Mouse (Mus musculus) embryonic facial prominence, embryonic 11.5 days (tissue): ENCODE measurements at regions not wholly inside any gene's neighbourhood (a gene's known extent, or its start where the extent isn't known, plus 50 kb on each side); places are given as distances from the start of the nearest gene placed in this dataset.

Source experiments
- ATAC-seq: fragments of 200-750 bp; cut with Nextera tagmentation; replicated peaks from 2 replicates; pipeline ENCODE4 v1.8.0; 2017; ENCODE audit warnings: low read depth; ENCODE audit not compliant: insufficient number of reproducible peaks, low FRiP score, low TSS enrichment
- DNase-seq: peaks from one replicate; pipeline ENCODE4 v3.0.0-alpha.2; 2015; ENCODE audit warnings: low spot score
- H3K27ac ChIP-seq: fragments of 300-500 bp; sonication (generic); replicated peaks from 2 replicates; pipeline ENCODE4 v1.5.1; 2014; ENCODE audit warnings: mild to moderate bottlenecking, low read depth, low read length, control low read depth
- H3K27me3 ChIP-seq: fragments of 300-500 bp; sonication (generic); 2 replicates; pipeline ENCODE4 v1.6.1; 2014; ENCODE audit warnings: mild to moderate bottlenecking, low read length, moderate library complexity, mixed read lengths; ENCODE audit not compliant: control insufficient read depth, insufficient read depth
- H3K36me3 ChIP-seq: fragments of 300-500 bp; sonication (generic); replicated peaks from 2 replicates; pipeline ENCODE4 v1.6.1; 2014; ENCODE audit warnings: low read depth, mild to moderate bottlenecking, low read length, moderate library complexity, mixed read lengths; ENCODE audit not compliant: control insufficient read depth, insufficient read depth
- H3K4me1 ChIP-seq: fragments of 300-500 bp; sonication (generic); 2 replicates; pipeline ENCODE4 v1.6.1; 2014; ENCODE audit warnings: low read length, mixed read lengths; ENCODE audit not compliant: control insufficient read depth, insufficient read depth
- H3K4me2 ChIP-seq: fragments of 300-500 bp; sonication (generic); 2 replicates; pipeline ENCODE4 v1.6.1; 2014; ENCODE audit warnings: low read depth, mild to moderate bottlenecking, control low read depth, low read length, moderate library complexity
- H3K4me3 ChIP-seq: fragments of 300-500 bp; sonication (generic); 2 replicates; pipeline ENCODE4 v1.5.1; 2014; ENCODE audit warnings: low read depth, low read length, control low read depth
- H3K9ac ChIP-seq: fragments of 300-500 bp; sonication (generic); replicated peaks from 2 replicates; pipeline ENCODE4 v1.6.1; 2014; ENCODE audit warnings: mild to moderate bottlenecking, control low read depth, low read length
- H3K9me3 ChIP-seq: fragments of 300-500 bp; sonication (generic); replicated peaks from 2 replicates; pipeline ENCODE4 v1.6.1; 2016; ENCODE audit warnings: mild to moderate bottlenecking, low read length, inconsistent platforms, mixed read lengths; ENCODE audit not compliant: control insufficient read depth
- WGBS: fragments of 180-500 bp; shearing (Covaris S2); extraction: QIAGEN DNeasy Blood & Tissue Kit; methylation state at CpG from one replicate; pipeline ENCODE4 v1.1.7; 2014; 5-methylcytosine and 5-hydroxymethylcytosine counted together

DNA sequence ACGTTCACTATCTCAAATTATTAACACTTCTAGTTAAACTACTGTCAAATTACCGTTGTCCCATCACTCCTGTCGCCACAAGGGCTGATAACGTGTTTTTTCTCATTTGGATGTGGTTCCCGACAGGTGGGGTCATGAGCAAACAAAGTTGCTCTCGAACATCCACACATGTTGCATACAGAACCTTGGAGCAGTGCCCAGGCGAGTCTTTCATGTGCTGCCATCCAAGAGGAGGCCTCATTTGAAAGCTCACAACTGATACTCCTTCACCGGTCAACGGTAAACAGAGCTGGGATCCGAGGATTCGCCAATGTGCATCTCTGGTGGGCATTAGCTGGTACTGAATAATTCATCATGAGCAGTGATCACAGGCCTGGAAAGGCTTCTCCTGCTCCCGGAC lies 253.4 kb upstream of the Usp24 start:
- Histone ChIP-seq H3K27ac (no peak overlapping the region), H3K4me2 (no peak overlapping the region), H3K9me3 (no peaks in the 10 kb centered on the region), H3K4me3 (no peak overlapping the region), H3K27me3 (no peaks in the 10 kb centered on the region), H3K9ac (no peak overlapping the region), H3K36me3 (no peaks in the 10 kb centered on the region), H3K4me1 (no peaks in the 10 kb centered on the region)
- ATAC-seq: no peak
- no peak for DNase-seq
- 91% methylated on average over 12 of the region's 12 CpGs for WGBS

DNA sequence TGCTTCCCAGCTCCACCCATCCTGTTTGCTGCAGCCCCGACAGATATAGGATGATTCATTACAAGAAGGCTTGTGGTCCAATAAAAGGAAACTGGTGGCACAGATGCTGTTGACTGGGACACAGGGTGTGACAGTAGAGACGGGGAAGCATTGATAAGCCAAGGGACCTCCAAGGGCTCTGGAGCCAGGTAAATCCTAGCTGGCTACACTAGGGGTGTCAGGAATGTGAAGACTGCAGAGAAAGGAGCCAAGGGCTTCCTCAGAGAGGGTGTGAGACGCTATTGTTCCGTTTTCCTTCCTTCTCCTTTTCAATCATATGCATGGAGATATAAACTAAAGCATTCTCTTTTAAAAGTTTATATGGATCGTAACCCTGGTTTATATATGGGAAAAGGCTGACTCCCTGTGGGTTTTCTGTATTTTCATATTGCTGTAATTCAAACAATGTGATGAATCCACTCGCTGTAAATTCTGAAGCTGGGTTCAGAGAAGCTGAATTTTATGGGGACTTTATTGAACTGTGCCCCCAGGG lies 252.1 kb upstream of the Usp24 start:
- Histone ChIP-seq H3K4me1 (no peaks in the 10 kb centered on the region), H3K27me3 (no peaks in the 10 kb centered on the region), H3K27ac (no peak overlapping the region), H3K4me3 (no peak overlapping the region), H3K36me3 (no peaks in the 10 kb centered on the region), H3K9ac (no peak overlapping the region; the same call in 1 of the 2 replicates), H3K4me2 (no peak overlapping the region), H3K9me3 (no peaks in the 10 kb centered on the region)
- no peak for ATAC-seq
- DNase-seq: no peak
- 69% methylated on average over 6 of the region's 6 CpGs for WGBS

DNA sequence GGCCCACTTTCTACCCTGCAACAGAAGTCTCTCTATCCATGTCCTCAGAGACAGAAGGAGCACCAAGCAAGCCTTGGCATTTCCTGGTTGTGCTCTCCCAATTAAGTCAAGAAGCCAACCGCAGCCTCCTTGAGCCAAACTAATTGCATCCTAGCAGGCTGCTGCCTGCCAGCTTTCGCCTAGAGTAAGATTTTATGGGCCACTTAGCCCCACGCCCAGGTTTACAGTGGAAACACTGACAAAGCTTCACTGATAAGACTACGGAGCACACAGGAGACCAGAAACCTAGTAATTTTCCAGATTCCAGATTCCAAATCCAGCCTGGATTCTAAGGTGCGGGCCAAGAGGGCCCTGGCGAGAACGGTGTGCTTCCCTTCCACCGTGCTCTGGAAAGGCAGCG lies 249.0 kb upstream of the Usp24 start:
- H3K27ac ChIP-seq: no peak overlapping the region
- H3K36me3 ChIP-seq: no peaks in the 10 kb centered on the region
- H3K4me2 ChIP-seq: no peak overlapping the region
- H3K27me3 ChIP-seq: no peaks in the 10 kb centered on the region
- WGBS: 85% methylated on average over 9 of the region's 9 CpGs
- H3K9me3 ChIP-seq: no peaks in the 10 kb centered on the region
- no peak for ATAC-seq
- no peak for DNase-seq
- H3K4me3 ChIP-seq: no peak overlapping the region
- H3K4me1 ChIP-seq: no peaks in the 10 kb centered on the region
- no peak overlapping the region for H3K9ac ChIP-seq

DNA sequence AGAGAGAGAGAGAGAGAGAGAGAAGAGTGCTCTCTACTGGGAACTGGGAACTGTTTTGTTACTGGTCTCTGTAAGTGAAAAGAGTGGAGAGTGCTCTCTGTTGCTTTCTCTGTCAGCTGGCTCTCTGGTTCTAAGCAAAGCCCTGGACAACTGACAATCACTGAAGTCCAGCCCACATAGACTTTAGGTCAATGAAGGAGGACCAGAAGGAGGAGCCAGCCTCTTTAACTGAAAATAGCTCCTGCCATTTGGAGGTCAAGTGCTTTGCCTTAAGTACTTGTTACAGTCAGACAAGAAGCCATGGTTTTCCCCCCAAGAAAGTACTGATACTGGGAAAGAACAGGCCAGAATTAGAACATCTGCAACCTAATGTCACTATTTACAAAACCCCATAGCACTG lies 232.5 kb upstream of the Usp24 start:
- Histone ChIP-seq H3K27ac (no peak overlapping the region), H3K27me3 (no peaks in the 10 kb centered on the region), H3K4me3 (no peak overlapping the region), H3K36me3 (no peaks in the 10 kb centered on the region), H3K9ac (no peak overlapping the region), H3K9me3 (no peaks in the 10 kb centered on the region), H3K4me1 (no peaks in the 10 kb centered on the region), H3K4me2 (no peak overlapping the region)
- ATAC-seq: no peak
- no peak for DNase-seq

DNA sequence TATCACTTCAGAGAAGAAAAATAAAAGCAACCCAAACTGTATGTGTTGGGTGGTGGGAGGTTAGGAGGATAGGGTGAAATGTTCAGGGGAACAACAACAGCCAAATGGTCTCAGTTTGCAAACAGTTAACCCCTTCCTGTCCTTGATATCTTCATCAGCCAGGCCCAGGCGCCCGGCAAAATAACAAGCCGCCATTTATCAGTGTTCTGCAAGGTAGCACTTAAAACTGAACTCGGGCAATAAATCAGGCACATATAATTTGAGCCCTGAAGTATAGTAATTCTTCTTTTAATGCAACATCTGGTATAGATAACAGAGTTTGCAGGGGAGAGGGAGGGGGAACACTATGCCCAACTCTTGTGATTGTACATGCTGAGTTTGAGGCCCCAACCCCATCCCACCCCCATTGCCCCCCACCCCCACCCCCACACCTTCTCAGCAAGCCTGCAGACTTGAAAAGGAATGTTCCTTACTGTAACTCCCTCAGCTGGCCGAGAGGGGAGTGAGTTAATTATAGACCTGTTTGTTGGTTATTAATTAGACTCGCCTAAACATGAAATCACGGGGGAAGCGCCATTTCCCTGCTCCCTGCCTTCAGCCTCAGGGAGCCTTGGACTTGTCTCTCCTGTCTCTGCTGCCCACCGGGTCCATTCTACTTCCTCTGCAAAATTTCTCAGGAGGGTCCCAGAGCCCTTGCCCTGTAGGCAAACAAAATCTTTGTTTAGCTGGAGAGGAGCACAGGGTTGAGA lies 223.9 kb upstream of the Usp24 start:
- H3K27me3 ChIP-seq: no peaks in the 10 kb centered on the region
- H3K9me3 ChIP-seq: no peaks in the 10 kb centered on the region
- H3K4me3 ChIP-seq: no peak overlapping the region
- ATAC-seq: peak; percentile 62; the same call in 1 of the 2 replicates
- H3K4me2 ChIP-seq: no peak overlapping the region
- no peaks in the 10 kb centered on the region for H3K36me3 ChIP-seq
- peaks cover 4% of the 10 kb centered on the region; the same call in 1 of the 2 replicates for H3K4me1 ChIP-seq
- H3K27ac ChIP-seq: peak overlapping the region; percentile 13; the same call in 1 of the 2 replicates
- peak; percentile 53 for DNase-seq
- 42% methylated on average over 9 of the region's 9 CpGs for WGBS
- no peak overlapping the region; the same call in 1 of the 2 replicates for H3K9ac ChIP-seq

DNA sequence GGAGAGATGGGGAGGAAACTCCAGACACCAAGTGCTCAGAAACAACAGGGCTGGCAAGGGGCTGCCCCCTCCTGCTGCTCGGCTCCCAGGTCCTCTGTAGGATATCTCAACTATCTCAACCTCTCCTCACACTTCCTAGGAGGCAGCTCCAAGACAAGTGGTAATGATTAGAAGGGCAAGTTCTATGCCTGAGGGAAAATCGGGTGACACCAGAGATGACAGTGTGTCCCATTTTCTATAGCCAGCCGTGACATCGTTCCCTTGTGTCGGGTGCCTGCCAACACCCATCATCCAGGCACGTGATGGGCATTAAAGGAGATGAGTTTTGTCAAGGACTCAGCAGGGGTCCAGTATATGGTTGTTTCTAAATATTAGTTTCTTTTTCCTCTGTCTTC lies 223.3 kb upstream of the Usp24 start:
- no peaks in the 10 kb centered on the region for H3K9me3 ChIP-seq
- no peak overlapping the region; the same call in 1 of the 2 replicates for H3K9ac ChIP-seq
- H3K27me3 ChIP-seq: no peaks in the 10 kb centered on the region
- H3K36me3 ChIP-seq: no peaks in the 10 kb centered on the region
- 54% methylated on average over 6 of the region's 6 CpGs for WGBS
- H3K4me2 ChIP-seq: no peak overlapping the region
- peak overlapping the region; percentile 13; the same call in 1 of the 2 replicates for H3K27ac ChIP-seq
- H3K4me1 ChIP-seq: peaks cover 4% of the 10 kb centered on the region; the same call in 1 of the 2 replicates
- ATAC-seq (no peak), DNase-seq (no peak)
- H3K4me3 ChIP-seq: no peak overlapping the region

DNA sequence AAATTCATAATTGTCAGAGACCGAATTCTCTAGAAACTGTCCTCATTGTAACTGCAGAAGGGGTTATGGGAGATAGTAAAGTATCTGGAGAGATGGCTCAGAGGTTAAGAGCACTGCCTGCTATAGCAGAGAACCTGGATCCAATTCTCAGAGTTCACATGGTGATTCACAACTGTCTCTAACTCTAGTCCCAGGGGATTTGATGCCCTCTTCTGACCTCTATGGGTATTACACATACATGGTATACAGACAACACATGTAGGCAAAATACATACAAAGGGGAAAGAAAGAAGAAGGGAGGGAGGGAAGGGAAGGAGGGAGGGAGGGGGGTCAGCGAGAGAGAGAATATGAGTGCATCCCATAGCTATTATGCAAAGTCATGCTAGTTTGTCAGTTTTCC lies 222.8 kb upstream of the Usp24 start:
- no peaks in the 10 kb centered on the region for H3K36me3 ChIP-seq
- peaks cover 4% of the 10 kb centered on the region; the same call in 1 of the 2 replicates for H3K4me1 ChIP-seq
- no peak for ATAC-seq
- no peak overlapping the region for H3K4me3 ChIP-seq
- WGBS: 82% methylated on average over 2 of the region's 2 CpGs
- H3K4me2 ChIP-seq: no peak overlapping the region
- peak; percentile 35 for DNase-seq
- no peaks in the 10 kb centered on the region for H3K9me3 ChIP-seq
- H3K27me3 ChIP-seq: no peaks in the 10 kb centered on the region
- no peak overlapping the region for H3K9ac ChIP-seq
- no peak overlapping the region for H3K27ac ChIP-seq

DNA sequence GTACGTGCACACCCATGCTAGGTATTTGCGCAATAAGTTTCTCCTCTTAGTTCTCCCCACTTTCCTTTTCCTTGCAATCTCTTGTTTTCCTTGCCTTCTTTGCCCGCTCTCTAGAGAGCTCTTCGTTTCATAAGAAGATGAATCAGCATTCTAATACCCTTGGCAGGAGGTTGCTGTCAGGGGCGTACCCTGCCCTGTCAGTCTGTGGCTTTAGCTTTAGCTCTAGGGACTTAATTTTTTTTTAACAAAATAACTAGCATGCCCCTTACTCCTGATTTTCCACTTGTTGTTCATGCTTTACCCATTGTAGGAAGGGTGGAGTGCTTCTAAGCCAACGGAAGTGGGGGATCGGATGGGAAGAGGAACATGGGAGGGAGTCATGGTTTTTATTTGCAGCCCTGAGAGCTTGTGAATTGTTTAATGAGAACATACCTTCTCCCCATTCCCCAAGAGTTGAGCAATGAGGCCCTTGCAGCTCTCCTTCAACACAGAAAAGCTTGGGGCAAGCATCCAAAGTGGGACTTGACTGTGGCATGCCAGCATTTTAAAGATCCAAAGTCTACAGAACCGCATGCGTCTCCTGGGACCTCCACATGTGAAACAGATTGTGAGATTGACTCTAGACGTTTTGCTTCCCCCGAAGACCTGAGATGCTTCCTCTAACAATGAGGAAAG lies 221.0 kb upstream of the Usp24 start:
- Histone ChIP-seq H3K27me3 (no peaks in the 10 kb centered on the region), H3K27ac (no peak overlapping the region), H3K4me2 (no peak overlapping the region), H3K4me1 (peaks cover 4% of the 10 kb centered on the region; the same call in 1 of the 2 replicates), H3K9me3 (no peaks in the 10 kb centered on the region), H3K9ac (no peak overlapping the region), H3K4me3 (no peak overlapping the region), H3K36me3 (no peaks in the 10 kb centered on the region)
- WGBS: 76% methylated on average over 11 of the region's 11 CpGs
- ATAC-seq: no peak
- no peak for DNase-seq
